Mouse (Mus musculus): ENCODE measurements around the gene Snx25. TPM values are rescaled to one million over a fixed set of nuclear protein-coding genes. Genes with fewer than 3 reads are reported as not detected.
"Not testable (repeated sequence)": the region's sequence is repeated elsewhere in the genome, so short reads cannot be mapped to it uniquely, and the experiment has no call there.

Gene Snx25
- total and polyA plus RNA-seq, 2 experiments from 2014 or later, result 7.7 to 44.7 TPM

DNA sequence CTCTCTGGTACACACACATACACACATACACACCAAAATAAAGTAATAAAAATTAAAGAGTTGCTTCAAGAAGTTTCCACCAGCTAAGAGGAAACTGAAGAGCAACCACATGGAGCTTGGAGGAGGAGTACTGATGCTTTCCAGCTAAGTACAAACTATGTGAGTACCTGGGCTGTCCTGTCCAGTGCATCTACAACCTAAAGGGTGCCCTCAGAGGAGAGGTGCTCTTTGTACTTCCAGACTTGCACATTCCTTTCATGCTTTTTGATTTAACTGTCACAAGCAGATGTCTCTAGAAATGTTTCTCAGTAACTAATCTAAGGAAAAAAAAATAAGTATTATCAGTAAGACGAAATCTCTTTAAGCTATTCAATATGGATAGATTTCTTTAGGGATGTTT is 14.6 kb downstream of the Snx25 start:
- H3K27me3 ChIP-seq (ENCODE audit: insufficient read depth, low read length), result no peaks in the 10 kb centered on the region
- ATAC-seq (no peak), DNase-seq (no peak)
- H3K4me3 ChIP-seq (ENCODE audit: low read depth, low read length), result no peak overlapping the region
- 88% methylated on average over 1 of the region's 1 CpGs for WGBS
- H3K9me3 ChIP-seq (ENCODE audit: low read length), result no peaks in the 10 kb centered on the region
- no peaks in the 10 kb centered on the region for H3K36me3 ChIP-seq (ENCODE audit: insufficient read depth)
- no peak for TF ChIP-seq CTCF (IDR thresholded peaks at IDR 0.05; ENCODE audit: low read depth)
- no peak overlapping the region for H3K9ac ChIP-seq
- H3K4me1 ChIP-seq (ENCODE audit: insufficient read depth), result no peaks in the 10 kb centered on the region
- H3K27ac ChIP-seq (ENCODE audit: low read depth, low read length), result no peak overlapping the region
- no peak overlapping the region for H3K4me2 ChIP-seq (ENCODE audit: low read depth)

DNA sequence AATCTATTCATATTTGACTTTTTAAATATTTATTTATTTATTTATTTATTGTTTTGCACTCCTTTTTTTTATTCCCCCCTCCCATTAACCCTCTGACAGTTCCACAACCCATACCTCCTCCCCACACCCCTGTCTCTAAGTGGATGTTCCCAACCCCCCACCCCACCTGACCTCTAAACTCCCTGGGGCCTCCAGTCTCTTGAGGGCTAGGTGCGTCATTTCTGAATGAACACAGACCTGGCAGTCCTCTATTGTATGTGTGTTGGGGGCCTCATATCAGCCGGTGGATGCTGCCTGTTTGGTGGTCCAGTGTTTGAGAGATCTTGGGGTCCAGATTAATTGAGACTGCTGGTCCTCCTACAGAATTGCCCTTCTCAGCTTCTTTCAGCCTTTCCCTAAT is 16.4 kb downstream of the Snx25 start:
- H3K27ac ChIP-seq (ENCODE audit: low read depth, low read length); H3K36me3 ChIP-seq (ENCODE audit: insufficient read depth); H3K9me3 ChIP-seq (ENCODE audit: low read length); H3K4me2 ChIP-seq (ENCODE audit: low read depth); H3K4me3 ChIP-seq (ENCODE audit: low read depth, low read length); H3K27me3 ChIP-seq (ENCODE audit: insufficient read depth, low read length); H3K9ac ChIP-seq; DNase-seq; H3K4me1 ChIP-seq (ENCODE audit: insufficient read depth); ATAC-seq: not testable (repeated sequence)
- WGBS, result 92% methylated on average over 2 of the region's 2 CpGs

- Histone ChIP-seq H3K9ac (no peak overlapping the region), H3K27ac (ENCODE audit: low read depth, low read length) (no peak overlapping the region), H3K36me3 (ENCODE audit: insufficient read depth) (no peaks in the 10 kb centered on the region), H3K27me3 (ENCODE audit: insufficient read depth, low read length) (no peaks in the 10 kb centered on the region), H3K4me1 (ENCODE audit: insufficient read depth) (no peaks in the 10 kb centered on the region), H3K4me3 (ENCODE audit: low read depth, low read length) (no peak overlapping the region), H3K4me2 (ENCODE audit: low read depth) (no peak overlapping the region), H3K9me3 (ENCODE audit: low read length) (no peaks in the 10 kb centered on the region)
- TF ChIP-seq CTCF (IDR thresholded peaks at IDR 0.05; ENCODE audit: low read depth), result no peak
- WGBS, result 75% methylated on average over 2 of the region's 2 CpGs
- DNase-seq, result no peak
- no peak for ATAC-seq
Measured at GRCm38 (mm10) chr8:46130426-46130825, 21.5 kb downstream of the Snx25 start.

- 94% methylated on average over 2 of the region's 2 CpGs for WGBS
- Histone ChIP-seq H3K36me3 (ENCODE audit: insufficient read depth) (no peaks in the 10 kb centered on the region), H3K9me3 (ENCODE audit: low read length) (no peaks in the 10 kb centered on the region), H3K4me2 (ENCODE audit: low read depth) (no peak overlapping the region), H3K4me3 (ENCODE audit: low read depth, low read length) (no peak overlapping the region), H3K27ac (ENCODE audit: low read depth, low read length) (no peak overlapping the region), H3K27me3 (ENCODE audit: insufficient read depth, low read length) (no peaks in the 10 kb centered on the region), H3K4me1 (ENCODE audit: insufficient read depth) (no peaks in the 10 kb centered on the region), H3K9ac (no peak overlapping the region)
- ATAC-seq (no peak), DNase-seq (no peak)
- no peak for TF ChIP-seq CTCF (IDR thresholded peaks at IDR 0.05; ENCODE audit: low read depth)
Measured at GRCm38 (mm10) chr8:46122498-46122897, 29.5 kb downstream of the Snx25 start.

GRCm38 (mm10) chr8:46119176-46119575 is 32.8 kb downstream of the Snx25 start:
- Histone ChIP-seq H3K9ac (no peak overlapping the region), H3K4me2 (ENCODE audit: low read depth) (no peak overlapping the region), H3K4me3 (ENCODE audit: low read depth, low read length) (no peak overlapping the region), H3K9me3 (ENCODE audit: low read length) (no peaks in the 10 kb centered on the region), H3K27ac (ENCODE audit: low read depth, low read length) (no peak overlapping the region), H3K4me1 (ENCODE audit: insufficient read depth) (no peaks in the 10 kb centered on the region), H3K27me3 (ENCODE audit: insufficient read depth, low read length) (no peaks in the 10 kb centered on the region), H3K36me3 (ENCODE audit: insufficient read depth) (peaks cover 7% of the 10 kb centered on the region; the same call in 1 of the 2 replicates)
- no peak for TF ChIP-seq CTCF (IDR thresholded peaks at IDR 0.05; ENCODE audit: low read depth)
- ATAC-seq, result no peak
- WGBS, result 93% methylated on average over 3 of the region's 3 CpGs
- no peak for DNase-seq

GRCm38 (mm10) chr8:46117172-46117571 is 34.8 kb downstream of the Snx25 start:
- Histone ChIP-seq H3K4me2 (ENCODE audit: low read depth) (no peak overlapping the region), H3K4me1 (ENCODE audit: insufficient read depth) (no peaks in the 10 kb centered on the region), H3K9me3 (ENCODE audit: low read length) (no peaks in the 10 kb centered on the region), H3K36me3 (ENCODE audit: insufficient read depth) (peaks cover 7% of the 10 kb centered on the region; the same call in 1 of the 2 replicates), H3K4me3 (ENCODE audit: low read depth, low read length) (no peak overlapping the region), H3K27me3 (ENCODE audit: insufficient read depth, low read length) (no peaks in the 10 kb centered on the region), H3K9ac (no peak overlapping the region), H3K27ac (ENCODE audit: low read depth, low read length) (no peak overlapping the region)
- WGBS, result 84% methylated on average over 3 of the region's 3 CpGs
- TF ChIP-seq CTCF (IDR thresholded peaks at IDR 0.05; ENCODE audit: low read depth), result no peak
- DNase-seq, result no peak
- ATAC-seq, result no peak

DNA sequence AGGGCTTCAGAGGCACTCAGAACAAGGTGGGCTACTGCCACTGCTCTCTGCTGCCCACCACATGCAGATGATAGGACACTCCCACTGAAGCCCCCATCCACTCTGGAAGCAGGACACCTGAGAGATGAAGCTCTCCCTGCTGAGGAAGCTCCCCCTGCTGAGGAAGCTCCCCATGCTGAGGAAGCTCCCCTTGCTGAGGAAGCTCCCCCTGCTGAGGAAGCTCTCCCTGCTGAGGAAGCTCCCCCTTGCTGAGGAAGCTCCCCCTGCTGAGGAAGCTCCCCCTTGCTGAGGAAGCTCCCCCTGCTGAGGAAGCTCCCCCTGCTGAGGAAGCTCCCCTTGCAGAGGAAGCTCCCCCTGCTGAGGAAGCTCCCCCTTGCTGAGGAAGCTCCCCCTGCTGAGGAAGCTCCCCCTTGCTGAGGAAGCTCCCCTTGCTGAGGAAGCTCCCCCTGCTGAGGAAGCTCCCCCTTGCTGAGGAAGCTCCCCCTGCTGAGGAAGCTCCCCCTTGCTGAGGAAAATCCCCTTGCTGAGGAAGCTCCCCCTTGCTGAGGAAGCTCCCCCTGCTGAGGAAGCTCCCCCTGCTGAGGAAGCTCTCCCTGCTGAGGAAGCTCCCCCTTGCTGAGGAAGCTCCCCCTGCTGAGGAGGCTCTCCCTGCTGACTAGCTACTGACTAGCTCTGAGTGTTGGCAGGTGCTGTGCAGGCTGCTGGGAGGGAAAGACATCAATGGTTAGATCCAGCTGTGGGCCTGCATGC is 38.4 kb downstream of the Snx25 start:
- DNase-seq; H3K4me2 ChIP-seq (ENCODE audit: low read depth); H3K9ac ChIP-seq; ATAC-seq; H3K4me3 ChIP-seq (ENCODE audit: low read depth, low read length); H3K36me3 ChIP-seq (ENCODE audit: insufficient read depth); H3K9me3 ChIP-seq (ENCODE audit: low read length); H3K27me3 ChIP-seq (ENCODE audit: insufficient read depth, low read length); H3K27ac ChIP-seq (ENCODE audit: low read depth, low read length); H3K4me1 ChIP-seq (ENCODE audit: insufficient read depth): not testable (repeated sequence)
